Mouse (Mus musculus) forebrain, embryonic 15.5 days (tissue): ENCODE data around the gene Tigar. TPM values are rescaled to one million over a fixed set of nuclear protein-coding genes. Genes with fewer than 3 reads are reported as not detected.

Experiments used
- ATAC-seq: fragments of 200-750 bp; cut with Nextera tagmentation; replicated peaks from 2 replicates; pipeline ENCODE4 v1.8.0; 2017; ENCODE audit warnings: mild to moderate bottlenecking, moderate TSS enrichment, moderate library complexity
- H3K27ac ChIP-seq: fragments of 300-500 bp; sonication (generic); replicated peaks from 2 replicates; pipeline ENCODE4 v1.5.1; 2015; ENCODE audit warnings: mild to moderate bottlenecking, inconsistent platforms
- H3K27me3 ChIP-seq: fragments of 300-500 bp; sonication (generic); 2 replicates; pipeline ENCODE4 v1.6.1; 2015; ENCODE audit warnings: inconsistent platforms
- H3K36me3 ChIP-seq: fragments of 300-500 bp; sonication (generic); 2 replicates; pipeline ENCODE4 v1.6.1; 2015; ENCODE audit warnings: mild to moderate bottlenecking, inconsistent platforms
- H3K4me1 ChIP-seq: fragments of 300-500 bp; sonication (generic); 2 replicates; pipeline ENCODE4 v1.6.1; 2015; ENCODE audit warnings: inconsistent platforms
- H3K4me2 ChIP-seq: fragments of 300-500 bp; sonication (generic); replicated peaks from 2 replicates; pipeline ENCODE4 v1.6.1; 2015; ENCODE audit warnings: mild to moderate bottlenecking, inconsistent platforms
- H3K4me3 ChIP-seq: fragments of 300-500 bp; sonication (generic); 2 replicates; pipeline ENCODE4 v1.5.1; 2015; ENCODE audit warnings: mild to moderate bottlenecking, inconsistent platforms
- H3K9ac ChIP-seq: fragments of 300-500 bp; sonication (generic); replicated peaks from 2 replicates; pipeline ENCODE4 v1.6.1; 2015; ENCODE audit warnings: mild to moderate bottlenecking, inconsistent platforms
- H3K9me3 ChIP-seq: fragments of 300-500 bp; sonication (generic); 2 replicates; pipeline ENCODE4 v1.6.1; 2016; ENCODE audit warnings: inconsistent platforms
- WGBS: fragments of 180-500 bp; shearing (Covaris S2); methylation state at CpG from one replicate; pipeline ENCODE4 v1.1.7; 2015; ENCODE audit warnings: mixed read lengths; 5-methylcytosine and 5-hydroxymethylcytosine counted together
- polyA plus RNA-seq: library from polyadenylated mRNA; unstranded; fragments of >200 nt; fragmentation: Nextera tagmentation; extraction: Ambion mirVana; gene quantifications from 2 replicates; pipeline ENCODE4 v1.2.1, GENCODE M21; 2015

Tigar gene
- polyA plus RNA-seq, 1 experiment from 2014 or later, result 10.0 TPM

- no peak overlapping the region for H3K27ac ChIP-seq
- H3K4me2 ChIP-seq, result no peak overlapping the region
Measured at GRCm38 (mm10) chr6:127105107-127105506, 4.2 kb downstream of the Tigar start.

GRCm38 (mm10) chr6:127104396-127105029 lies 4.8 kb downstream of the Tigar start:
- peaks cover 17% of the 10 kb centered on the region for H3K36me3 ChIP-seq
- no peak for ATAC-seq
- H3K9me3 ChIP-seq, result no peaks in the 10 kb centered on the region
- 89% methylated on average over 7 of the region's 7 CpGs for WGBS
- H3K4me3 ChIP-seq, result no peak overlapping the region
- peaks cover 13% of the 10 kb centered on the region for H3K4me1 ChIP-seq
- H3K4me2 ChIP-seq, result no peak overlapping the region
- H3K27me3 ChIP-seq, result no peaks in the 10 kb centered on the region
- H3K27ac ChIP-seq, result no peak overlapping the region
- H3K9ac ChIP-seq, result no peak overlapping the region

More at GRCm38 (mm10) chr6:127105107-127105506, 4.2 kb downstream of the Tigar start:
- Histone ChIP-seq H3K4me1 (peaks cover 19% of the 10 kb centered on the region), H3K27me3 (no peaks in the 10 kb centered on the region), H3K36me3 (peaks cover 17% of the 10 kb centered on the region), H3K4me3 (no peak overlapping the region), H3K9me3 (no peaks in the 10 kb centered on the region), H3K9ac (no peak overlapping the region)
- WGBS, result 70% methylated on average over 6 of the region's 6 CpGs
- no peak for ATAC-seq

GRCm38 (mm10) chr6:127103506-127104275 lies 5.7 kb downstream of the Tigar start:
- no peak overlapping the region for H3K9ac ChIP-seq
- no peak overlapping the region for H3K27ac ChIP-seq
- peaks cover 17% of the 10 kb centered on the region for H3K36me3 ChIP-seq
- no peak overlapping the region for H3K4me3 ChIP-seq
- H3K9me3 ChIP-seq, result no peaks in the 10 kb centered on the region
- ATAC-seq, result no peak
- 94% methylated on average over 6 of the region's 6 CpGs for WGBS
- peaks cover 10% of the 10 kb centered on the region for H3K4me1 ChIP-seq
- no peak overlapping the region for H3K4me2 ChIP-seq
- H3K27me3 ChIP-seq, result no peaks in the 10 kb centered on the region

- Histone ChIP-seq H3K4me1 (no peaks in the 10 kb centered on the region), H3K27me3 (no peaks in the 10 kb centered on the region), H3K4me3 (no peak overlapping the region), H3K9ac (no peak overlapping the region), H3K9me3 (no peaks in the 10 kb centered on the region), H3K36me3 (peaks cover 23% of the 10 kb centered on the region), H3K4me2 (no peak overlapping the region), H3K27ac (no peak overlapping the region)
- ATAC-seq, result no peak
- WGBS, result 64% methylated on average over 7 of the region's 7 CpGs
Measured at GRCm38 (mm10) chr6:127094565-127094964, 14.8 kb downstream of the Tigar start.

GRCm38 (mm10) chr6:127086739-127087138 lies 22.6 kb downstream of the Tigar start:
- H3K4me3 ChIP-seq, result no peak overlapping the region
- H3K27me3 ChIP-seq, result no peaks in the 10 kb centered on the region
- H3K36me3 ChIP-seq, result peaks cover 42% of the 10 kb centered on the region
- H3K9me3 ChIP-seq, result no peaks in the 10 kb centered on the region
- H3K4me2 ChIP-seq, result no peak overlapping the region
- WGBS, result 58% methylated on average over 4 of the region's 4 CpGs
- no peaks in the 10 kb centered on the region for H3K4me1 ChIP-seq
- no peak for ATAC-seq
- no peak overlapping the region for H3K9ac ChIP-seq
- H3K27ac ChIP-seq, result no peak overlapping the region

- Histone ChIP-seq H3K9me3 (no peaks in the 10 kb centered on the region), H3K4me1 (peaks cover 5% of the 10 kb centered on the region; the same call in 1 of the 2 replicates), H3K36me3 (peaks cover 4% of the 10 kb centered on the region; the same call in 1 of the 2 replicates), H3K4me3 (no peak overlapping the region), H3K9ac (no peak overlapping the region), H3K4me2 (no peak overlapping the region), H3K27me3 (no peaks in the 10 kb centered on the region), H3K27ac (no peak overlapping the region)
- no peak for ATAC-seq
- 76% methylated on average over 6 of the region's 6 CpGs for WGBS
Measured at GRCm38 (mm10) chr6:127081820-127082219, 27.5 kb downstream of the Tigar start.

- Histone ChIP-seq H3K36me3 (no peaks in the 10 kb centered on the region), H3K27me3 (no peaks in the 10 kb centered on the region), H3K4me2 (peak overlapping the region; percentile 95), H3K9ac (peak overlapping the region; percentile 82), H3K4me3 (peak overlapping the region; percentile 71), H3K4me1 (peaks cover 5% of the 10 kb centered on the region; the same call in 1 of the 2 replicates), H3K9me3 (no peaks in the 10 kb centered on the region), H3K27ac (peak overlapping the region; percentile 78)
- 2% methylated on average over 59 of the region's 59 CpGs for WGBS
- peak; percentile 92 for ATAC-seq
Measured at GRCm38 (mm10) chr6:127079867-127080731, 29.3 kb downstream of the Tigar start.

GRCm38 (mm10) chr6:127072817-127073216 lies 36.5 kb downstream of the Tigar start, which contains the start of gene Fgf23:
Gene Fgf23, plus strand, starts transcription at chr6:127072902.
- ATAC-seq, result no peak
- H3K27me3 ChIP-seq, result no peaks in the 10 kb centered on the region
- no peak within 1 kb of the TSS for H3K4me2 ChIP-seq
- 11% methylated on average over 5 of the region's 5 CpGs for WGBS
- no peak within 1 kb of the TSS for H3K9ac ChIP-seq
- H3K36me3 ChIP-seq, result no peaks in the 10 kb centered on the region
- H3K27ac ChIP-seq, result no peak within 1 kb of the TSS
- H3K9me3 ChIP-seq, result no peaks in the 10 kb centered on the region
- H3K4me1 ChIP-seq, result no peaks in the 10 kb centered on the region
- H3K4me3 ChIP-seq, result no peak within 1 kb of the TSS

- H3K27me3 ChIP-seq, result no peaks in the 10 kb centered on the region
- H3K9ac ChIP-seq, result no peak overlapping the region; the same call in 1 of the 2 replicates
- 8% methylated on average over 14 of the region's 14 CpGs for WGBS
- no peak for ATAC-seq
- H3K27ac ChIP-seq, result no peak overlapping the region
- no peaks in the 10 kb centered on the region for H3K9me3 ChIP-seq
- H3K4me3 ChIP-seq, result no peak overlapping the region
- H3K4me2 ChIP-seq, result no peak overlapping the region; the same call in 1 of the 2 replicates
- no peaks in the 10 kb centered on the region for H3K36me3 ChIP-seq
- H3K4me1 ChIP-seq, result no peaks in the 10 kb centered on the region
Measured at GRCm38 (mm10) chr6:127064815-127065214, 44.5 kb downstream of the Tigar start.

GRCm38 (mm10) chr6:127063915-127064314 lies 45.4 kb downstream of the Tigar start:
- no peaks in the 10 kb centered on the region for H3K27me3 ChIP-seq
- ATAC-seq, result no peak
- H3K4me3 ChIP-seq, result no peak overlapping the region
- no peak overlapping the region for H3K27ac ChIP-seq
- no peaks in the 10 kb centered on the region for H3K9me3 ChIP-seq
- H3K4me1 ChIP-seq, result no peaks in the 10 kb centered on the region
- no peaks in the 10 kb centered on the region for H3K36me3 ChIP-seq
- WGBS, result 78% methylated on average over 3 of the region's 3 CpGs
- no peak overlapping the region for H3K9ac ChIP-seq
- no peak overlapping the region for H3K4me2 ChIP-seq

- Histone ChIP-seq H3K4me1 (no peaks in the 10 kb centered on the region), H3K4me3 (no peak overlapping the region), H3K27me3 (no peaks in the 10 kb centered on the region), H3K36me3 (no peaks in the 10 kb centered on the region), H3K27ac (no peak overlapping the region), H3K4me2 (no peak overlapping the region), H3K9me3 (no peaks in the 10 kb centered on the region), H3K9ac (no peak overlapping the region)
- ATAC-seq, result no peak
- 87% methylated on average over 4 of the region's 4 CpGs for WGBS
Measured at GRCm38 (mm10) chr6:127059975-127060374, 49.4 kb downstream of the Tigar start.
